Mouse (Mus musculus) left cerebral cortex, adult 9 months (tissue): ENCODE data around the gene Fam160a1.

Experiments
- DNase-seq, 2 experiments: peaks; one replicate each; pipeline ENCODE4 v3.0.0; 2022; ENCODE audit warnings: low spot score in 2 of 2

The Fam160a1 gene

DNA sequence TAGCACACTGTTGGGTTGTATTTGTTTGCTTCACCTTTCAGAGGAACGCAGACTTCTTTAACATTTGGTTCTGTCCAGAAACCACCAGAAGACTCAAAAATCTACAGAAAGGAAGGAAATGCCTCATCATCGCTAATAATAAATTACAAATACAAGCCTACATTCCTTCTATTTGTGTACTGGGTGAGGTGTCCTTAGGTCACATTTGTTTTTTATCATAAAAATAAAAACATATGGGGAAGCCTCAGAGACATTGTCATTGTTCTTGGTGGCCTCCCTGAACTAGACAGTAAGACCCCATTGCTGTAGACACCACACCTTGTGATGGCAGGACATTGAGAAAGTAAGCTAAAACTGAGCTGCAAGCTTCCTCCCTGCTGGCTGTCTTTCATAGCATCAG, at the start of gene Fam160a1:
Gene Fam160a1, minus strand, starts transcription at position 101 of the 400 bp plus-strand sequence.
- DNase-seq: no peak

- DNase-seq: no peak
These were observed 46.9 kb upstream of the Fam160a1 start for GRCm38 (mm10) chr3:85863996-85864395.

GRCm38 (mm10) chr3:85862886-85863285, 45.8 kb upstream of the Fam160a1 start:
- no peak for DNase-seq

DNA sequence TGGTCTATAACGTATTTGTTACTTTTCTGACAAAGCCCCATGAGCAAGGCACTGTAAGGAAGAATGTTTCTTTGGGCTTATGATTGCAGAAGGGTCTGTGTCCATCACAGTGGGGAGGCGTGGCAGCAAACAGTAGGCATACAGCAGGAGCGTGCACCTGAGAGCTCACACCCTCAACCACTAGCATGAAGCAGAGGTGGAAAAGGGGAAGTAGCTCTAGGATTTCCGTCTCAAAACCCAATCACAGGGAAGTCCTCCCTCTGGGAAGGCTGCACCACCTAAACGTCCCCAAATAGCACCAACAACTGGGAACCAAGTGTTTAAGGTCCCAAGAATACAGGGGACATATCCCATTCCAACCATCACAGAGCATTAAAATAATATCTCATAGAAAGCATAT, 43.9 kb upstream of the Fam160a1 start:
- DNase-seq: no peak

GRCm38 (mm10) chr3:85859311-85859710, 42.2 kb upstream of the Fam160a1 start:
- no peak for DNase-seq

GRCm38 (mm10) chr3:85858140-85859135, 41.3 kb upstream of the Fam160a1 start:
- DNase-seq: peak in 1 of 2 experiments; percentile 5

DNA sequence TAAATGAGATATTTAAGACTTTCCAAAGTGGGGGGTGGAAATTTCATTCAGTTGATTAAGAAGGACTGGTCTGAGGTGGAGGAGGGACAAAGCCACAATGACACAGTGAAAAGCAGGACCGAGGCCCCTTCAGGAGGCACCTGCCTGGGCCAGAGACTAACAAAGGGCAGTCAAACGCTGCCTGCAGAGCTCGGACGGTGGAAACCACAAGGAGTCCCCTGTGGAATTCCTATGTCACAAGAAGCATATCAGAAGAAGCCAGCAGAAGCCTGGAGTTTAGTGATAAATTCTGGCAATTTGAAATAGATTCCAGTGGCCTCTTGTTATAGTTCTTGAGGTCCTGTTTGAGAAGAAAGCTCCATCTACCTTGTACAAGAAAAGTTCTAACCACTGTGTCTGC, 40.0 kb upstream of the Fam160a1 start:
- no peak for DNase-seq

GRCm38 (mm10) chr3:85855947-85856346, 38.9 kb upstream of the Fam160a1 start:
- DNase-seq: no peak

GRCm38 (mm10) chr3:85855043-85855442, 38.0 kb upstream of the Fam160a1 start:
- DNase-seq: no peak

- DNase-seq: no peak
These were observed 37.1 kb upstream of the Fam160a1 start for GRCm38 (mm10) chr3:85854143-85854542.

DNA sequence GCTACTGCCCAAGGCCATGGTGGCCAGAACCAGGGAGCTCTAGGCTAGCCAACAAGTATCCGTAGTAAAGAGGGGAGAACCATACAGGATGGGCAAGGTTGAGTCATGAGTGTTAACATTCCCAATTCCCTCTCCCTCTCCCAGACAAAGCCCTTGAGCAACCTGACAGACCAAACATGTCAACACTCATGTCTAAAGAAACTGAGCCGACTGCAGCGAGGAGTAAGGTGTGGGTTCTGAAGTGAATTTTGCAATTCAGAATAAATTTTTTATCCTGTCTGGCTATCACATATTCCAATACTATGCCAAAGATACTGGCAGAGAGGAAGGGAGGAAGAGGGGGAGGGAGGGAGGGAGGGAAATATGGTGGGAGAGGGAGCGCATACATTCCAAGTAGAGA, 36.6 kb upstream of the Fam160a1 start:
- no peak for DNase-seq

GRCm38 (mm10) chr3:85850079-85850478, 33.0 kb upstream of the Fam160a1 start:
- DNase-seq: no peak

DNA sequence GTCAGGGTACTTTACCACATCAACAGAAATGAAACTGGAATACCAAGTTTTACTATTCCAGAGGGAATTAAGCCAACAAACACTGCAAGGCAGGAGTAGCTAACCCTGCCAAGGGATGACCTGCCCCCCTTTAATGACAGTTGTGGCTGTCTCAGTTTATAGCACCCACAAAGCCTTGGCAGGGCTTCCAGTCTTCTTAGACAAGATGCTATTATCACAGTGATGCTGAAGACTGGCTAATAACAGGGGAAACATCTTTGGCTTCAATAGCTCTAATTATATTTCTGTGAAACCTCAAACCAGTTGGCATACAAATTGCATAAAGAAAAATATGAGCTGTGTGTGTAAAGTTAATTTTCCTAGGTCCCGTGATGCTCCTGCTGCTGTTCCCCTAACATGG, 29.2 kb upstream of the Fam160a1 start:
- DNase-seq: peak in 1 of 2 experiments; percentile 20

GRCm38 (mm10) chr3:85845341-85845740, 28.2 kb upstream of the Fam160a1 start:
- no peak for DNase-seq

DNA sequence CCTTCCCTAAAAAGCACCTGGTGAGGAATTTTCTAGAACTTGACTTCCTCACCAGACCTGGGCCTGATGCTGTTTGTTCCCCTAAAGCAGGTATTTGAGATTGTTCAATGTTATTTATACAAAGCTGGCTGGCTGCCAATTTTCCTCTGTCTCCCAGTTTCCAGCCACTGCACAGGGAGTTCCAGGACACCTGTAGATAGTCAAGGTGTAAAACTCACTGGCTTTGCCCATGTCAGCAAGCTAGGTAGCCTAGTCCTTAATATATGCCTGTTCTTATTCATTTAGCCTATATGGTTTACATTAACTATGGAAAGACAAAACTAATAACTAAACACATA, 25.8 kb upstream of the Fam160a1 start:
- no peak for DNase-seq

GRCm38 (mm10) chr3:85842177-85842880, 25.2 kb upstream of the Fam160a1 start:
- no peak for DNase-seq

GRCm38 (mm10) chr3:85841454-85842176, 24.5 kb upstream of the Fam160a1 start:
- DNase-seq: no peak

GRCm38 (mm10) chr3:85833627-85834026, 16.5 kb upstream of the Fam160a1 start:
- DNase-seq: no peak

- no peak for DNase-seq
These were observed 15.5 kb upstream of the Fam160a1 start for GRCm38 (mm10) chr3:85832490-85833155.

GRCm38 (mm10) chr3:85831785-85832184, 14.7 kb upstream of the Fam160a1 start:
- no peak for DNase-seq

DNA sequence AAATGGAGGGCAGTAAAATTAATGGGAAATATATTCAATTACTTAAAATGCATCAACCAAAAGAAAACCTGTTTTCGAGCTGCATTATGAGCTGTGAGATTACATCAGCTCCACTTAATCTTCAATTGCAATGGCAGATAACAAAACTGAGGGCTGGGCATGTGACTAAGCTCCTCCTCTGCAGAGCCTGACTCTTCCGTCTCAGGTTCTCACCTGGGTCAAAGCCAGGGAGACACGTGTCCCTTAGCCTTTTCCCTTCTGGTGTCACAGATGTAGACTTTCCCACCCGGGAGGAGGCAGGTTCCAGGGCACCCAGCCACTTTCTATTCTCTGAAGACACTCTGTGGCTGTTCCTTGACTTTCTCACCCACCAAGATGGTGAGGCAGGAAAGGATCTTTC, 12.0 kb upstream of the Fam160a1 start:
- DNase-seq: peak in 1 of 2 experiments; percentile 3

- DNase-seq: no peak
These were observed 10.7 kb upstream of the Fam160a1 start for GRCm38 (mm10) chr3:85827815-85828214.
